Mouse (Mus musculus) lung, postnatal 0 days (tissue): ENCODE measurements around the gene Sh2d5. TPM values are rescaled to one million over a fixed set of nuclear protein-coding genes. Genes with fewer than 3 reads are reported as not detected.

Experiments used
- ATAC-seq: fragments of 200-750 bp; cut with Nextera tagmentation; 2 replicates; pipeline ENCODE4 v1.8.0; 2017; ENCODE audit warnings: moderate library complexity
- DNase-seq: peaks from one replicate; pipeline ENCODE4 v3.0.0-alpha.2; 2016; ENCODE audit warnings: low spot score
- H3K27ac ChIP-seq: fragments of 300-500 bp; sonication (generic); 2 replicates; pipeline ENCODE4 v1.5.1; 2014; ENCODE audit warnings: antibody characterized with exemption, mild to moderate bottlenecking, low read length, mixed read lengths
- H3K27me3 ChIP-seq: fragments of 300-500 bp; sonication (generic); replicated peaks from 2 replicates; pipeline ENCODE4 v1.6.1; 2014; ENCODE audit warnings: low read length, mixed read lengths; ENCODE audit not compliant: insufficient read depth
- H3K36me3 ChIP-seq: fragments of 300-500 bp; sonication (generic); 2 replicates; pipeline ENCODE4 v1.6.1; 2014; ENCODE audit warnings: low read length, mixed read lengths; ENCODE audit not compliant: insufficient read depth
- H3K4me1 ChIP-seq: fragments of 300-500 bp; sonication (generic); 2 replicates; pipeline ENCODE4 v1.6.1; 2014; ENCODE audit warnings: antibody characterized with exemption, low read depth, low read length, mixed read lengths; ENCODE audit not compliant: insufficient read depth
- H3K4me2 ChIP-seq: fragments of 300-500 bp; sonication (generic); replicated peaks from 2 replicates; pipeline ENCODE4 v1.6.1; 2014; ENCODE audit warnings: low read depth, mild to moderate bottlenecking, low read length, moderate library complexity, mixed read lengths
- H3K4me3 ChIP-seq: fragments of 300-500 bp; sonication (generic); 2 replicates; pipeline ENCODE4 v1.5.1; 2014; ENCODE audit warnings: low read depth, low read length
- H3K9ac ChIP-seq: fragments of 300-500 bp; sonication (generic); replicated peaks from 2 replicates; pipeline ENCODE4 v1.6.1; 2014; ENCODE audit warnings: low read depth, mild to moderate bottlenecking
- H3K9me3 ChIP-seq: fragments of 300-500 bp; sonication (generic); 2 replicates; pipeline ENCODE4 v1.6.1; 2016; ENCODE audit warnings: low read length, mixed read lengths
- CTCF ChIP-seq: IDR thresholded peaks from 2 replicates; pipeline ENCODE4 v1.5.1; 2016; ENCODE audit warnings: antibody characterized with exemption, mild to moderate bottlenecking
- EP300 ChIP-seq: IDR thresholded peaks from 2 replicates; pipeline ENCODE4 v1.6.1; 2016; ENCODE audit warnings: antibody characterized with exemption, mild to moderate bottlenecking, control low read depth
- WGBS: fragments of 180-500 bp; shearing (Covaris S2); extraction: QIAGEN DNeasy Blood & Tissue Kit; methylation state at CpG from one replicate; pipeline ENCODE4 v1.1.7; 2014; 5-methylcytosine and 5-hydroxymethylcytosine counted together
- polyA plus RNA-seq: library from polyadenylated mRNA; unstranded; fragments of >200 nt; fragmentation: Nextera tagmentation; extraction: Ambion mirVana; gene quantifications from 2 replicates; pipeline ENCODE4 v1.2.1, GENCODE M21; 2015

Sh2d5 gene
- polyA plus RNA-seq, 1 experiment from 2014 or later = 0.14 TPM

DNA sequence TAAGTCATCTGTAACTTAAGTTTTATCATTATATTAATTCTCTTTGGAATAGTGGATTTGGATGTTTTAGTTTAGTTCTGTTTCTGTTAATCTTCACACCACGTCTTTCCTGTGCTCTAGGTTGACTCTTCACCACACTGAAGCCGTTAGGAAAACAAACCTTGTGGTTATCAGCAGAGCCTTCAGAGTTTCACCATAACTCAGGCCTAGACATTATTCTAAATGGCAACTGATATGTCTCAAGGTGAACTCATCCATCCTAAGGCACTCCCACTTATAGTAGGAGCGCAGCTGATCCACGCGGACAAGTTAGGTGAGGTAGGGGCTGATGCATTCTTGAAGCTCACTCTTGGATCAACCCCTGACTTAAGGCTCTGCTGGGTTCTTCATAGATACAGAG is 28.8 kb upstream of the Sh2d5 start:
- no peak overlapping the region for H3K4me3 ChIP-seq
- 72% methylated on average over 5 of the region's 5 CpGs for WGBS
- H3K36me3 ChIP-seq = peaks cover 30% of the 10 kb centered on the region; the same call in 1 of the 2 replicates
- DNase-seq (no peak), ATAC-seq (no peak)
- TF ChIP-seq EP300 (no peak), CTCF (no peak)
- H3K4me1 ChIP-seq = peaks cover 12% of the 10 kb centered on the region; the same call in 1 of the 2 replicates
- no peak overlapping the region for H3K4me2 ChIP-seq
- H3K9me3 ChIP-seq = no peaks in the 10 kb centered on the region
- no peak overlapping the region for H3K27ac ChIP-seq
- H3K27me3 ChIP-seq = no peaks in the 10 kb centered on the region
- H3K9ac ChIP-seq = no peak overlapping the region

DNA sequence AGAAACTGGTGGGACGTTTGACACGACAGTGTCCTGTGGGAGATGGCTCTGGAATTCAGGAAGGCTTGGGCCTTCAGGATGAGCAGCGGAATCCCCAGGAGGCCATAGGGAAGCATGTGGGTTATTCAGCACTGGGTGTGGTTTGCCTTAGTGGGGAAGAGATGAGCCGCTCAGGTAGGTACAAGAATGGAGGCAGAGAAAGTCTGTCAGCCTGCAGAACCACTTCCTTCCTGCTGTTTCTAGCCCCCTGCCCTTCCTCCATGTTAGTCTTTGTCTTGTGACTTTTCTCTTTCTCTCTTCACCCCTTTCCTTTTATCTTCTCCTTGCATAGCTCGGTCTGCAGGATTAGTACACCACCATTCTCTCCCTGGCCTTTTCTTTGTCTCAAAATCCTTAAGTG is 27.8 kb upstream of the Sh2d5 start:
- Histone ChIP-seq H3K9me3 (no peaks in the 10 kb centered on the region), H3K4me3 (no peak overlapping the region), H3K4me2 (no peak overlapping the region), H3K9ac (no peak overlapping the region), H3K36me3 (peaks cover 36% of the 10 kb centered on the region; the same call in 1 of the 2 replicates), H3K27me3 (no peaks in the 10 kb centered on the region), H3K27ac (no peak overlapping the region), H3K4me1 (peaks cover 12% of the 10 kb centered on the region; the same call in 1 of the 2 replicates)
- DNase-seq (no peak), ATAC-seq (no peak)
- WGBS = 83% methylated on average over 5 of the region's 5 CpGs
- TF ChIP-seq CTCF (no peak), EP300 (no peak)

DNA sequence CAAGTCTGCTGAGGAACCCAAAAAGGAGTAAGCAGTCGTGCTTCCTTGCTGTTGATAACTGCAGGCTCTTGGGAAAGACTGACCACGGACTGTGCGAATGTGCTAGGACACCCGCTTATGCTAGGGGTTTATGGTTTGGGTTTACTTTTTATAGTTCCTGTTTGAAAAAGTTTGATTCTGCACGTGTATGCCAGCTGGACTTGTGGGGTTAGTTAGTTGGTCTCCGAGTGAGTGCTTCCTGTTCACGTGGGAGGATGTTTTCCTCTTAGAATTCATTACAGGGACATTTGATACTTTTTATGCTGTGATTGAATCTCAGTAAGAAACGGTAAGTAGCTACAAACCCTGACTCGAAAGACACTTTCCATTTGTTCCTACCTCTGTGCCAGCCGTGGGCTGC is 26.6 kb upstream of the Sh2d5 start:
- DNase-seq = no peak
- no peak overlapping the region for H3K9ac ChIP-seq
- peaks cover 46% of the 10 kb centered on the region; the same call in 1 of the 2 replicates for H3K36me3 ChIP-seq
- H3K4me3 ChIP-seq = no peak overlapping the region
- no peaks in the 10 kb centered on the region for H3K9me3 ChIP-seq
- TF ChIP-seq CTCF (no peak), EP300 (no peak)
- WGBS = 78% methylated on average over 10 of the region's 10 CpGs
- H3K27me3 ChIP-seq = no peaks in the 10 kb centered on the region
- peaks cover 8% of the 10 kb centered on the region; the same call in 1 of the 2 replicates for H3K4me1 ChIP-seq
- H3K4me2 ChIP-seq = no peak overlapping the region
- ATAC-seq = no peak
- H3K27ac ChIP-seq = no peak overlapping the region

DNA sequence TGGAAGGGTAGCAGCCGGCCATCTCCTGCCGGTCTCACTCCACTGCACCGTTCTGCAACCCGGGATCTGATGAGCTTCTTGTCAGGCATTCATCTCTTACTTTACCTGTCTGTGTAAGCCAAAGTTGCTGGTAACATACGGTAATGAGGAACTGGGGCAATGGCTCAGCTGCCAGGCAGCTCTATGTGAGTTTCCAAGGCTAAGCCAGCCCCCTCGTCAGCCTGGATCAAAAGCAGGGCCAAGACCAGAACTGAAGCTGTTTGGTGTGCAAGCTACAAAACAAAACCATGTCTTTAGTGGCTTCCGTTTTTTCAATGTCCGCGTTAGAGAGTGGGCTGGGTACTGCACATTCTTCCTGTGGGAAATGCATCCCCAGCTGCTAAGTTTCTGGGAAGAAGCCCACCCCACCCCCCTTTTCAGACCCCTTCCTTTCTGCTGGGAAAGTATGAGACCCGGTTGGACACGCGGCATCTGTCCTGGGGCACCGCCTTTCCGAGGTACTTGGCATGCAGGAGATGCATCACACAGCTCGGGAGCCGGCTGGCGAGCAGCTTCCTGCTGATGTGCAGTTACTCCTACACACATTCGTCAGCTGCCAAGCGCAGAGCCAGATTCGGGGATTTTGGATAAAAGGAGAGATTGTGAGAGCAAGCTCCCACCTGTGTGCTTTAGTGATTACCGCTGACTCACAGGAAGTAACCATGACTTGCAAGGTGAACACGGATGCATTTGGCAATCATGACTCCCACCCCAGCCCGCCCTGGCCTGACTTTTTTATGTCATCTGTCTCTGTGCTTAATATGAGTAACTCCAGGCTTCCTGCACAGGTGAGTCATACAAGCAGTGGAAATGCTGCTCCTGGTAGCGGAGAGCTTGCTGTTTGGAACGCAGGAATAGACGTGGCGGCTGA is 3.2 kb upstream of the Sh2d5 start:
- Histone ChIP-seq H3K4me2 (no peak overlapping the region), H3K27me3 (peaks cover 9% of the 10 kb centered on the region; the same call in 1 of the 2 replicates), H3K27ac (no peak overlapping the region), H3K9me3 (no peaks in the 10 kb centered on the region), H3K9ac (no peak overlapping the region), H3K4me1 (peaks cover 6% of the 10 kb centered on the region; the same call in 1 of the 2 replicates), H3K36me3 (peaks cover 37% of the 10 kb centered on the region), H3K4me3 (no peak overlapping the region)
- TF ChIP-seq CTCF (no peak), EP300 (no peak)
- ATAC-seq (no peak), DNase-seq (peak; percentile 18)
- WGBS = 62% methylated on average over 27 of the region's 27 CpGs

DNA sequence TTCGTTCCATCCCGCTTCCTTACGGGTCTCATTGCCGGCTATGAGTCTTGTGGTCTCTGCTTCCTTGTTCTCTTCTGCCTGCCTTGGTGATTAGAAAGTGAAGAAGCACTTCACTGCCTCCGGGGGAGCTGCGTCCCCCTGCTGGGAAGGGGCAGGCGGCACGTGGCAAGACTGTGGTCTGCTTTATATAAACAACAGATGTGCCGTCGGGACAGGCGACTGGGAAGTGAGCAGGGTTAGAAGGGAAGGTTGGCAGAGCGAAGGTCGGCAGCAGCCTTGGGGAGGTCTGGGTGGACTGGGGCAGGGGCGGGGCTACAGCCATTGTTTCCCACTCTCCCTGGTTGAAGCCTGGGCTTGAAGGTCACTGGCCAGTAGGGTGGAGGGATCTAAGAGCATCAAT is 1.6 kb downstream of the Sh2d5 start:
- Histone ChIP-seq H3K4me1 (peaks cover 6% of the 10 kb centered on the region; the same call in 1 of the 2 replicates), H3K9ac (no peak overlapping the region), H3K27me3 (peaks cover 9% of the 10 kb centered on the region; the same call in 1 of the 2 replicates), H3K9me3 (no peaks in the 10 kb centered on the region), H3K4me2 (peak overlapping the region; percentile 41), H3K36me3 (peaks cover 4% of the 10 kb centered on the region; the same call in 1 of the 2 replicates), H3K27ac (no peak overlapping the region), H3K4me3 (0 out of 2 replicates have a peak overlapping the region, but pooled peaks have one; percentile 14)
- WGBS = 2% methylated on average over 14 of the region's 14 CpGs
- TF ChIP-seq EP300 (no peak), CTCF (peak; percentile 49)
- peak; percentile 25 for ATAC-seq
- peak; percentile 31 for DNase-seq

DNA sequence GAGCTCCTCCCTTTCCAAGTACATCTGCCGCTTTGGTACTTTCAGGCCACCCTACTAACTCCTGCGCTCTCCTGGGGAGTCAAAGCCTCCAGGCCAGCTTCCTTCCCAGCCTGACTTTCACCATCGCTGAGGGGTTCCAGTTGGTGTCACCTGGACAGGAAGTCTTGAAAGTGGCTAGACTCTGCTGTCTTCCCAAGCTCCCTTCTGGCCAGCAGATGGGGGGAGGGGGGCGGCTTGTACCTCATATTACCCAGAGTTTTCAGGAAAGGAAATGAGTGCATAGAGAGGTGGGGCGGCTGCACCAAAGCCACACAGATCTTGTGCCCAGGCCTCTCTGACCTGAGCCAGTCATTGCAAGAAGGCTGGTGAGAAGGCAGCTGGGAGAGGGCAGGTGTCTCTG is 2.0 kb downstream of the Sh2d5 start:
- no peak for DNase-seq
- no peak overlapping the region for H3K27ac ChIP-seq
- no peak overlapping the region for H3K4me3 ChIP-seq
- TF ChIP-seq CTCF = no peak
- no peak for TF ChIP-seq EP300
- 25% methylated on average over 5 of the region's 5 CpGs for WGBS
- no peaks in the 10 kb centered on the region for H3K9me3 ChIP-seq
- peaks cover 9% of the 10 kb centered on the region; the same call in 1 of the 2 replicates for H3K27me3 ChIP-seq
- H3K4me1 ChIP-seq = peaks cover 6% of the 10 kb centered on the region; the same call in 1 of the 2 replicates
- peak overlapping the region; percentile 41; the same call in 1 of the 2 replicates for H3K4me2 ChIP-seq
- H3K9ac ChIP-seq = no peak overlapping the region
- no peaks in the 10 kb centered on the region for H3K36me3 ChIP-seq
- no peak for ATAC-seq
